Mouse (Mus musculus): ENCODE data around the gene Jup. TPM values are rescaled to one million over a fixed set of nuclear protein-coding genes. Genes with fewer than 3 reads are reported as not detected.

Jup gene
- total RNA-seq, 2 experiments from 2014 or later = 40.8 to 43.0 TPM

DNA sequence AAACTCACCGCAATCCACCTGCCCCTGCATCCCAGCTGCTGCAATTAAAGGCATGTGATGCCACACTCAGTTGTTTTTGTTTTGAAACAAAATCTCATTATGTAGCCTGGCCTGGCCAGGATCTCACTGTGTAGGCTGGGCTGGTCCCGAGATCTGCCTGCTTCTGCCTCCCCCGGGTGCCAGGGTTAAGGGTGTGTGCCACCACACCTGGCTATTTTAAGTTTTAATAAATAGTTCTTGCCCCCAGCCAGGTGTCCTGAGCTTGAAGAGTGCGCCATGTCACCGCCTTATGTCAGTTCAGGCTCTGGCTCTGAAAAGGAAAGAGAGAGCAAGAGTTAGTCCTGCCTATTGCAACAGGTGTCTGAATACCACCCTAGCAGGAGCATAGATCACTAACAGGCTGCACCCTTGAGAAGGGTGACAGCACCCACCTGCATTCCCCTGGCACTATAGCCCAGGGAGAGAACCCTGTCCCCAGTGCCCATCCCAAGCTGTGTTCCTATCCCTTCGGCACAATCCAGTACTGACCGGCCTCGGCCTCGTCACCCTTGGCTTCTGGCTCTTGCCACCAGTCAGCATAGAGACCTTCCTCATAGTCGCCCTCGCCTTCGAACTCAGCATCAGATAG is 11.4 kb upstream of the Jup start:
- DNase-seq (ENCODE audit: low spot score in 2 of 2) = no peak

DNA sequence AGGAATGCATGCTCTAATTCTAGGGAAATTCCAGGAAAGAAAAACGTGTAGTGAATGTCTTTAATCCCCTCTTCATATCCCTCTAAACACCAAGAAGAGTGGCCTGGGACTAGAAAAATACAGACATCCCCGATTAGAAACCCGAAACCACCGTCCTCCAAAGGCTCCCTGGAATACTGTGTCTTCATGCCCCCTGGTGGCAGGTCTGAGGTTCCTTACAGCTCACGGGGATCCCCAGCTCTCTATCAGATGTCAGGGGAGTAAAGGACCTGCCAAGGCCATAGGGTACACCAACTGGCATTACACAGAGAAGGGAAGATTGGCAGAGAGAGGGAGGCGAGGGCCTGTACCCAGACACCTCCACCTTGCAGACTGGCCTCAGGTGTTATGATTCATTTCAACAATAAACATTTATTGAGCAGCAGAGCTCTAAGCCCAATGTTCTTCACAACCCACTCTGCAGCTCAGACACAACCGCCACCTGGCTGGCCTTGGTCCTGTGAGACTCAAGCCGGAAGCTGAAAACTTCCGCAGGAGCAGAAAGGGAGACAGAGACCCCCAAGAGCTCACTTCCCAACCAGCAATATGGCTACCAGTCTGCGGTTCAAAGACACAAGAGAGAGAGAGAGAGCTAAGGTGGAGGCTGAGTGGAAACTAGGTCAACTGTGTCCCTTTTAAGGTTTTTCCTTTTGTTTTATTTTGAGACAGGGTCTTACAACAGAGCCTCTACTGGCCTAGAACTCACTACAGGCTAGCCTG is 10.7 kb upstream of the Jup start:
- peak in 1 of 2 experiments; percentile 71 for DNase-seq (ENCODE audit: low spot score in 2 of 2)

DNA sequence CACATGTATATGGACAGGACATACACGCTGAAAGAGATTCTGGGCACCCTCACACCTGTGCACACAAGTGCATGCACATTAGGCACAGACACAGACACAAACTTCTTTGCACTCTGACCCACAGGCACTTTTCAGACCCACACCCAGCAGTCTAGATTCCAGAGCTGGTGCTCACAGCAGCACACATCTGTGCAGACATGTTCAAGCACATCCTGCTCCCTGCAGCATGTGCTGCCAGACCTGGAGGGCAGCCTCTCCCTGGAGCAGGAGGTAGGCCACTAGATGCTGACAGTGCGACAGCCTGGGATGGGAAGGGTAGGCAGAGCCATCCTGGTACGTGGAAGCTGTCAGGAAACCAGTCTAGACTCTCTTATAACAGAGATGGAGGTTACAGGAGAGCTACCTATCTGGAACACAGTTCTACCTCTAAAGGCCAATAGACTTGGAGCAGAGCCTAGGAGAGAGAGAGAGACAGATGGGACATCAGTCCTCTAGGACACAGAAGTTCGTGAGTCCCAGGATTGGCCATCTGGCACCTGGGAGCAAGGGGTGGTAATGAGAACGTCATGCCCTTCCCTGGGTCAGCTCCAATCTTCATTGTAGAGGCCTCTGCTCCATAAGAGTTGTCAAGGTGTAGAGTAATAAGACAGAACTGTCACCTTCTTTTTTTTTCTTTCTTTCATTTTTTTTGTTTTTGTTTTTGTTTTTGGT is 9.6 kb upstream of the Jup start:
- no peak for DNase-seq (ENCODE audit: low spot score in 2 of 2)

DNA sequence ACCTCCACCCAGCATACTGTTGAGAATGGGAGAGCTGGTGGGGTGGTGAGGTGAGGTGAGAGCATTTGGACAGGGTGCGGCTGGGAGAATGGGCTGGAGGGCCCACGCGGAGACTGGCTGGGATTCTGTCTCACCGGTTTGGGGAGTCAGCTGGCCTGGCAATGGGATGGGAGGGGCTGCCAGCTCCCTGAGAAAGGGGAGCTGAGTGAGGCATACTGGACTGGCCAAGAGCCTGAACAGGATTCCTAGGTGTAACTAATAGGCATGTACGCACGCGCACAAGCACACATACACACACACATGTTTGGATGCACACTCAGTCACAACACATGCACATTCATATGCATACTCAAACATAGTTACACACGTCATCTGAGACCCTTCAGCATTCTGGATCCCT is 8.7 kb upstream of the Jup start:
- no peak for DNase-seq (ENCODE audit: low spot score in 2 of 2)

DNA sequence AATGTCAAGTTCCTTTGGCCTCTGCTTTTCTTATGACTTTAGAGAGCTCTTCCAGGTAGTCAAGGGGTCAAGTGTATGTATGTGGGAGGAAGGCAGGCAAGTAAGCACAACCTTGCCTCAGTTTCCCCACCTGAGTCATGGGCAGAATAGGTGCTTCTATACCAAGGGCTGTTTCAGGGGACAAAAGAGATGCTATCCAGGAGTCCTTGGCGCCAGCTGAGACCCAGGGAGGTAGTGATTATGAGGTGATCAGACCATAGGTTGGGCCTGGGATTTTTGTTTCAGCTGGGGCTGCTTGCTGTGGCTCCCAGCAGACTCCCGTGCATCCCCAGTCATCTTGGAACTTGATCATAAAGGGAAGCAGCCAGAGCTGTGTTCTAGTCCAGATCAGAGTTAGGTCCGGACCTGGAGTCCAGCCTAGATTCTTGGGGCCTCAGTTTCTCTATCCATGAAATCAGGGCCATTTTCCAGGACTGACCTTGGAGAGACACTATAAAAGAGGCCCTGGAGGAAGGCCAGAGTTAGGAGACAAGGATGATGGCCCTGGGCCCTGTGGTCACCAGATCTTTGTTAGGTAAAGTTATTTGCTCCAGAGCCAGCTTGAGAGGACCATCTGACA is 7.0 kb upstream of the Jup start:
- no peak for DNase-seq (ENCODE audit: low spot score in 2 of 2)

DNA sequence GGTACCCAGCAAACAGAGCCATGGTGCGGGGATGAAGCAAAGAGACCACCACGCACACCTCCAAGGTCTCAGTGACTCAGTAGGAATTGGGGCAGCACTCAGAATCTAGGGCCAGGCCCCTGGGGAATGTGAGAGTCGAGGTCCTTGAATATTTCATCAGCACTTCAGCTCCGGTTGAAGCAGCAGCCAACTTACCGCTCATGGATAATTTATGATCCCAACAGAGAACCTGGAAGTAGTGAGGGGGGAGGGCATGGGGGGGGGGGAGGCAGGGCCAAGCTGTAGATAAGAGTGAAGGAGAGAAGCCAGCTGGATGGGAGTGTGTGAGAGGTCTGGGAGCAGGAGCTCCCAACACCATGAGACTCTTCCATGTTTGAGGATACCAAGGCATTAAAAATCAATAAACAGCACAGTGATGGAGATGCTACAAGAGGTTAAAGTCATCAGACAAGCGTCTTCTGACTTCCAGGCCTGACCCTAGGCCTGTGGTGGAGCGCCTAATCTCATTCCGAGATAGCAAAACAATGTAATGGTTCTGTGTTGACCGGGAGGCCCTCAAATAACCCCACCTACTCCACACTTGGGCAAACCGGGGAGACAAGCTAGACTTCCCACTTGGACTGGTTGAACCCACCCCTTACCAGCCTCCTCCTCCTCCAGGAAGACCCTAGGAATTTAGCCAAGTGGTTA is 6.0 kb upstream of the Jup start:
- DNase-seq (ENCODE audit: low spot score in 2 of 2) = no peak

DNA sequence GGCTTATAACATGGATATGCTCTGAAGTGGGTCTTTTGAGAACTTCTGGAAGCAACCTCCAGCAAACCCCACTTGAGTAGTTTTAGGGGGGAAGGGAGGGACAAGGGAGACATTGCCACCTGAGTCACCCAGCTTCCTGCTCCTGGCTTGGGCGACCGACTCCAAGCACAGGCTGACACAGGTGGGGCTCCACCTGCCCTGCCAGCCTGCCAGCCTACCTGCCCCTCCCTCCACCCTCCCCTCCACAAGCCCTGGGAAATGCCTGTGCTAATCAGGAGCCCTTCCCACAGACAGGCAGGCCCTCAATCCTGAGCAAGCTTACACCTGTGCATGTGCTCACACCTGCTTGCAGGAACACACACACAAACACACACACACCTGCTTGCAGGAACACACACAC is 5.1 kb upstream of the Jup start:
- DNase-seq (ENCODE audit: low spot score in 2 of 2) = no peak

DNA sequence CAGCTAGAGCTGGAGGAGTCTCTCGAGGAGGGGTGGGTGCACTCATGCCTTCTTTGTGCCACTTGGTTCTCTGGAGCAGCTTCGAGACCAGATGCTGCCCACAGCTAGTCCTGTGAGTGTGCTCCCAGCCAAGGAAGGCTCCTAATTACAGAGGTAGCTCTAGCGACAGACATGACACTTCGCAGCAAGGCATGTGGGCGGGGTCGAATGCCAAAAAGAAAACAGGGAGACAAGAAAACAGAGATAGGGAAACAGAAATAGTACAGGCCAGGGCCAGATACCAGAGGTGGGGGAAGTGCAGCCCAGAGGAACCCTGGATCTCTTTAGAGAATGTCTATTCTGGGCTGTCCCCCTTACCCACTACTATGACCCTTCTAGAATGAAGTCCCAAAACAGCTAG is 4.7 kb upstream of the Jup start:
- DNase-seq (ENCODE audit: low spot score in 2 of 2) = no peak

DNA sequence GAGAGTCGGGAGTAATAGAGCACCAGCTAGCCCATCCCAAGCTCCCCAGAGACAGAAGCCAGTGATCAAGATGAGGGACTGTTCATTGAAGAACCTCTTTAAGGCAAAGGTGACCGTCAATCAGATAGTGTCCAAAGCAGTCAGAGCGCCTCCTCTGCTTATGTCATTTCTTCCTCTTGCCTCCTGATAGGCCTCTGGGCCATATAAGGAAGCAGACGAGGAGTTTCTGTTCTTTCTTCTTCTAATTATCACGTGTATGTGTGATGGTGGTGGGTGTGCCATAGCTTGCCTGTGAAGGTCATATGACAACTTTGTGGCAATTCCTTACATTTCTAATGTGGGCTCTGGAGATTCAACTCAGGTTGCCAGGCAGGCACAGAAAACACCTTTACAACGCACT is 3.3 kb upstream of the Jup start:
- DNase-seq (ENCODE audit: low spot score in 2 of 2) = no peak

DNA sequence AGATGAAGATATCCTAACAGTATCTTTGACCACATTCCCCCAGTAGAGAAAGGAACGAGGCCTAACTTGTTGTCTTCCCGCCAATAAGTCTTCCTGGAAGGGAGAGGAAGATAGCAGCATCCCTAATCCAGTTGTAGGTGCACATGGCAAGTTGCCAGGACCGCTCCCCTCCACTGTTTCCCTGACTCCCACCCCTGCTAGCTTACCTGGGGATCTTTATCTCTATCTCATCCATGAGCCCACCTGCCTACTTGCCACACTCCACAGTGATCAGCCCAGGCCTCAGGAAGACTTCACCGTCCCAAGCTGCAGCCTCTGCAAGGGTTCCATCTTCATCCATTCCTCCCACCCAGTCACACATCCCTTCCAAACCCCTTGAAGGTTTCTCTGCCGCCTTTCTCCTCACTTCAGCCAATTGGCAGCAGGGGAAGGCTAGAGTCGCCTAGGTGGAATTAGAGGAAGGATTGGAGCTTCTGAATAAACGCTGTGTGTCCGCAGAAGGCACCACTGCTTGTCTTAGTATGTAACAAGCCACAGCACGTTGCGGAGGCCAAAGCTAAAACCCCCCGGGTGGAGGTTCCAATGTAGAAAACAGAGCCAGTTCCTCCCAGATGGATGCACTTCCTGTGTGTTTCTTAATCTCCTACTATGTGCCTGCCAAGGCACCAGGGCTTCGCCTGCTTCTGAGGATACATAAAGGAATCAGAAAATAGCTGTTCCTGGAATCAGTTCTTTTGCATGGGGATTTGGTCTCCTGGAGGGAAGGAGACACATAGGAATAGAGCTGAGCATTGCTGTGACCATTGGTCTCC is 2.4 kb upstream of the Jup start:
- DNase-seq (ENCODE audit: low spot score in 2 of 2) = no peak

DNA sequence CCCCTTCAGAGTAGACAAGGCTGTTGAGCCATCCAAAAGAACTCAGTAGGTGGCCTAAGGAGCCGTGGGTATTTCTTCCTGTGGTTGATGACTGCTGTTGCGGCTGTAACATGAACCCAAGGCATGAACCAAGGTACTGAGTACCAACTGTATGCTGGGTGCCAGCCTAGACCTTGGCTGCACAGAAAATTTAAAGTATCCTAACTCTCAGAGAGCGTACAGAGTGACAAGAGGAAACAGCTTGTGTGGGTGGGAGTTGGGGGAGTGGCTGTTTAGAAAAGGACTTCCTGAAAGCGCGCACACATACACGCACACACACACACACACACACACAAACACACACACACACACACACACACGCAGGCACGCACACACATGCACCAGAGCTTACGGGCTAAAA is 1.8 kb upstream of the Jup start:
- DNase-seq (ENCODE audit: low spot score in 2 of 2) = no peak

DNA sequence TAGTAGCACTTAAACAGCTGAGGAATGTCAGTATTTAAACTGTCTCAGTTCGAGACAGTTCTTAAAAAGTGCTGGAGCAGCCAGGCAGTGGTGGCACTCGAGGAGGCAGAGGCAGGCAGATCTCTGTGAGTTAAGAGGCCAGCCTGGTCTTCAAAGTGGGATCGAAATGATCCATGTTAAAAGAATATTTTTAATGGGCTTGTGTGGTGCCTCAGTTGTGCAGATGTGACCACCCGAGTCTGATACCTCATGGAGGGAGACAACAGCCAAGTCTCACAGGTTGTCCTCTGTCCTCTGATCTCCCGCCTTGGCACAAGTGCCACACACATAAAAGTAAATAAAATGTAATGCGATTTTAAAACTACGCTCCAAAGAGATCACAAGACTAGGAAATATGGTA is 954 bp upstream of the Jup start:
- no peak for DNase-seq (ENCODE audit: low spot score in 2 of 2)

DNA sequence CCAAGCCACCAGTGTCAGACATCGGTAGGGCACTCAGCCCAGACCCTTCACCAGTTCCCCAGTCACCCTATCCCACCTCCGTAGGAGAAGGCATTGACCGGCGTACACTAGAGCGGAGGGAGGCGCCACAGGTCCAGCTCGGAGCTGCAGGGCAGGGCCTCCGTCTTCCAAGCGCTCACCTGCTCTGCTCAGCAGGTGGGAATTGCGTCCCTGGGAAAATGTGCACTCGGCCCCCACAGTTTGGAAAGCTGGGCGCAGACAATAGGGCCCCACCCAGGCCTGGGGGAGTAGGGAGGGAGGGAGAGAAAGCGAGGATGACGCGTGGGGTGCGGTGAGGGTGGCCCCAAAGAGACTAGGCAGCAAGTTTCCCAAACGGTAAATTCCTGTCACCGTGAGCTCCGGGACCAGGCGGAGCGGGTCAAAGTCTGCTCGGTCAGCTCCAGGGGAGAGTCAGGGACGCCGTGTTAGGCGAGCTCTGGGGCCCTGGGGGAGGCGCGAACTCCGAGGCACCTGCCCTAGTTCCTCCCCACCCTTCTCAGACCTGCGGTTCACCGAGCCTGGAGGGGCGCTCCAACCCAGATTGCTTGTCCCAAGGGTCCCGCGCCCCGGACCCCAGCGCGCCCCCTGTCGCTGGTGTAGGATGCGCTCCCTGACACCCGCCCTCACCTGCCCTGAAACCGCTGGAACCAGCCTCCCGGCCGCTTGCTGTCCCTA is 520 bp downstream of the Jup start:
- no peak for DNase-seq (ENCODE audit: low spot score in 2 of 2)

DNA sequence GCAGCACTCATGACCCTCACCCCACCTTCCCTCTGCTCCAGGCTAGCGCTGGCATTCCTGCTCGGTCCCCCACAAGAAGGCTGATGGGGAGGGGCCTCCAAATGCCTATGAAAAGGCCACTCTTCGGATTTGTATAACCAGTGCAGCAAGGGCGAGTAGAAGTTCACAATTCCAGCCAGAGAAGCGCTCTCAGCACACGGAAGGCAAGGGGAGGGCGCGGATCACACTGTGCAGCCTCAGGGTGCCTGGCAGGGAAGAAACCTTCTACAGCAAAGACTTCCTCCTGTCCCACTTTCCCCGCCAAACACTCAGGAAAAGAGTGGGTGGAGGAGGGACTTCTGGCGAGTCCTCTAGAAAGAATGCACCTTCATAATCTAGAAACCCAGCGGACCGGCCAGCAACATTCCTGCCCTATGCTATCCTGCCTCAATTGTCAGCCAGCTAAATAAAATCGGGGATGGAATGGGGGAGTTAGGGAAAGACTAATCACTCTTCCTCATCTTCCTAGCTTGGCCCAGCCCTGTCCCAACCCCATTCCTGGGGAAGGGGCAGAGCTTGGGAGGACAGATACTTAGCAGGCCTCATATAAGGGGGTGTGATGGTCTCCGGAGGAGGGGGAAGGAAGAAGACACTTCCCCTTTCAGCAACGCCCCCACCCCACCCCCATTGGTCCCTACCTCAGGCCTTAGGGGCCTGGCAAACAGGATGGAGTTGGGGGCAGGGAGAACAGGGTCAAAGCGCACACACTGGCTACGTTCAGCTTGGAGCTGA is 1.5 kb downstream of the Jup start:
- no peak for DNase-seq (ENCODE audit: low spot score in 2 of 2)

DNA sequence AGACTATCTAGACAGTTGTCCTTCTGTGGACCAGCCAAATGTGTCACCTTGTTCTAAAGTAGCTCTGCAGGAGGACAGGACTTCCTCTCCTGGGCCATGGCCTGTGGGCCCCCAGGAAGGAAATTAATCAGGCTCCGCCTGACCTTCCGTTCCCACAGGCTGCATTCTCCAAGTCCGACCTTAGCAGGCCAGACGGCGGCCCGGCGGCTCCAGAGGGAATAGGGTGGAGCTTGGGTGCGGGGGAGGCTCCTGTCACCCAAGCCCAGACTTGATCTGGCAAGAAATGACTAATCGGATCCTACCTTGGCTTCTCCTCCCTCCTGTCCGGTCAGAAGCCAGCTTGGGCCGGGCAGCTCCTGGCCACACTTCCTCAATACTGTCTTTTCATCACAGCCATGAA is 2.4 kb downstream of the Jup start:
- no peak for DNase-seq (ENCODE audit: low spot score in 2 of 2)

DNA sequence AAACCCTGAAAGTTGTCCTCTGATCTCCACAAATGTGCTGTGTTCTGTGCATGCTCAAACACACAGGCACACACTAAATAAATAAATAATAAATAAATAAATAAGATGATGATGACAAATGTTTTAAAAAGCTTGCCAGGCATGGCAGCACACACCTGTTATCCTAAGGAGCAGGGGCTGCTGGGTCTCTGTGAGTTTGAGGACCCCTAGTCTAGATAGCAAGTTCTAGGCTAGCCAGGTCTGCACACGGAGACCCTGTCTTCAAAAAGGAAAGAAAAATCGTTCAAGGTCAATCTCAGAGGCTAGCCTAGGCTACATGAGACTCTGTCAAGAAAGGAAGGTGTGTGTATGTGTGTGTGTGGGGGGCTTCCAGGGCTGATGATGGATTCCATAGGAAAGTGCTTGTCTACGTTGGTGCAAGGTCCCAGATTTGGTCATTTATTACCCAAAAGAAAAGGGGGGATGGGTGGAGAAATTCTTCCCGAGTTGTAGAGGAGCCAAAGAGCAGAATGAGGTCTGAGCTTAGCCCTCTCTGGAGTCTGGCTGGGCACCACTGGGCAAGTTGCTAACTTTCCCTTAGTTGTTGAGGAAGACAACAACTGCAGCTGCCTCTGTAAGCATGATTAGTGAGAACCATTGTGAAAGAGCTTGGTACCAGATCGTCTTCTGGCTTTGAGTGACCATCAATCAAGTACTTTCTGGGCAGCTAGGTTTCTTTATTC is 3.0 kb downstream of the Jup start:
- DNase-seq (ENCODE audit: low spot score in 2 of 2) = no peak

DNA sequence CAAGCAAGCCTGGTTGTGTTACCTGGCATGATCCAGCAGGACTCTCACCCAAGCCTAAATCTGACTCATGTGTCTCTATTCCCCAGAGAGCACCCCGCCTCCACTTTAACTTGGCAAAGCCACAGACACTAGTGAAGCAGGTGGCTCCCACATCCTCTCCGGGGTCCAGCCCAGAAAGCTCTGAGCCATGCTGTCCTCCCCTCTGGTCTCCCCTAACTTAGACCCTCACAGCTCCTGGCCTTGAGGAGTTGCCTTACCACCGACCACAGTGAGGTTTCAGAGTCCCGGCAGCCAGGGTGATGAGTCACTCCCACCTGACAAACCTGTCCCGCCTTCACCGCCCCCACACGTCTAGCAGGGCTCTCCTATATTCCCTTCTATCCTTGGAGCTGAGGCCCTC is 3.8 kb downstream of the Jup start:
- DNase-seq (ENCODE audit: low spot score in 2 of 2) = no peak

DNA sequence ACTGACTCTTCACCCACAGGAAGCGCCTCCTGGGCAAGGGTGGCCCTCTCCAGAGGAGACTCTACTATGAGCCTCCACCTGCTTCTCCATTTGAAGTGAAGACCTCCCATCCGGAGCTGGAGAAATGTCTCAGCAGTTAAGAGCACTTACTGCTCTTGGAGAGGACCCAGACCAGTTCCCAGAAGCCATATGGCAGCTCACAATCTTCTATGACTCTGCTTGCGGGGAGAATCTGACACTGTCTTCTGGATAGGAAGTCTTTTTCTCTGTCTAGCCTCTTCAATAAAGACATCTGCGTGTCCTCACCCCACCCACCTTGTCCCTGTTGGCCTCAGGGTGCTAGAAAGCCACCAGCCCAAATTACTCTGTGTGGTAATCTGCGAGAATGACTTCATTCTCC is 4.6 kb downstream of the Jup start:
- DNase-seq (ENCODE audit: low spot score in 2 of 2) = no peak
